Comparison of ENCODE assay signal across 22 mouse cellular contexts in the genomic region with DNA sequence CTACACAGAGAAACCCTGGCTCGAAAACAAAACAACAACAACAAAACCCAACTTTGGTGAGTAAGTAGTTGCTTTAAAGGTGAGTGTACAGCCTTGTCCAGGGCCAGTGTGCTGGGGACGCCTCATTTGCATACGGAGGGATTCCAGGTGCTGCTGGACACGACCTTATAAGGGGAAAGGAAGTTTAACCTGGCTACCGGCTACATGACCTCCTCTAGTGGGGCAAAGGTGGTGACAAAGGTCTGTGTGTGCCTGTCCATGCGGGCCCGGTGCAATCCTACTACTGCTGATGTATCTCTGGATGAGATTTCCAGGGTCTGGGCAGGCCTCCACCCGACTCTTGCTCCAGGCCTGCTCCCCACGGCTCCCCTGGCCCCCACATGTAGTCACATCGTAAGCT. TPM values are rescaled to one million over a fixed set of nuclear protein-coding genes. Genes with fewer than 3 reads are reported as not detected.
"Had no signal": no experiment of that assay in that cellular context is flagged by ENCODE, and none has a peak within 500 bp of the region (broad histone marks: within the 10 kb centered on the region; RNA-seq: fewer than 3 reads in every experiment).

No protein-coding gene starts in this region.

- H3K4me3 ChIP-seq: intestine, embryonic 15.5 days; kidney, embryonic 15.5 days; liver, embryonic 13.5 days; lung, embryonic 15.5 days; megakaryocyte, embryonic 14.5 days; midbrain, embryonic 10.5 days; midbrain, embryonic 13.5 days; myocyte; neural tube, embryonic 13.5 days had no signal

- H3K27me3 ChIP-seq: intestine, embryonic 15.5 days; kidney, embryonic 15.5 days; liver, embryonic 13.5 days; lung, embryonic 15.5 days; midbrain, embryonic 13.5 days; neural tube, embryonic 13.5 days had no signal

- H3K9ac ChIP-seq: intestine, embryonic 15.5 days; kidney, embryonic 15.5 days; liver, embryonic 13.5 days; lung, embryonic 15.5 days; midbrain, embryonic 13.5 days; neural tube, embryonic 13.5 days had no signal

- H3K9me3 ChIP-seq: intestine, embryonic 15.5 days; kidney, embryonic 15.5 days; liver, embryonic 13.5 days; lung, embryonic 15.5 days; megakaryocyte, embryonic 14.5 days; midbrain, embryonic 10.5 days; midbrain, embryonic 13.5 days; neural tube, embryonic 13.5 days had no signal

- H3K4me2 ChIP-seq: intestine, embryonic 15.5 days; kidney, embryonic 15.5 days; liver, embryonic 13.5 days; lung, embryonic 15.5 days; midbrain, embryonic 13.5 days; neural tube, embryonic 13.5 days had no signal

- H3K27ac ChIP-seq: intestine, embryonic 15.5 days; kidney, embryonic 15.5 days; liver, embryonic 13.5 days; lung, embryonic 15.5 days; midbrain, embryonic 10.5 days; midbrain, embryonic 13.5 days; neural tube, embryonic 13.5 days; stomach, postnatal 0 days had no signal

- H3K4me1 ChIP-seq: liver, embryonic 13.5 days had no signal

- H3K36me3 ChIP-seq: liver, embryonic 13.5 days had no signal

- ATAC-seq: intestine, embryonic 15.5 days; midbrain, embryonic 13.5 days; midbrain, embryonic 16.5 days had no signal

- DNase-seq: kidney, adult 18-20 months; kidney, postnatal 10 days; liver, embryonic 13.5 days; lung, adult 18-20 months; lung, postnatal 10 days; lung, postnatal 36 days; retina, postnatal 1 day; right cerebral cortex, postnatal 25 days; thymus, adult 2 months; thymus, postnatal 14 days; thymus, postnatal 4 days had no signal

RNA-seq across cellular contexts. Expression of gene Nlrp3, which starts 28.6 kb away (rescaled TPM):
- polyA plus RNA-seq: limb, embryonic 11.5 days had no signal
